Comparison of ENCODE assay signal across 30 mouse cellular contexts in the genomic region with DNA sequence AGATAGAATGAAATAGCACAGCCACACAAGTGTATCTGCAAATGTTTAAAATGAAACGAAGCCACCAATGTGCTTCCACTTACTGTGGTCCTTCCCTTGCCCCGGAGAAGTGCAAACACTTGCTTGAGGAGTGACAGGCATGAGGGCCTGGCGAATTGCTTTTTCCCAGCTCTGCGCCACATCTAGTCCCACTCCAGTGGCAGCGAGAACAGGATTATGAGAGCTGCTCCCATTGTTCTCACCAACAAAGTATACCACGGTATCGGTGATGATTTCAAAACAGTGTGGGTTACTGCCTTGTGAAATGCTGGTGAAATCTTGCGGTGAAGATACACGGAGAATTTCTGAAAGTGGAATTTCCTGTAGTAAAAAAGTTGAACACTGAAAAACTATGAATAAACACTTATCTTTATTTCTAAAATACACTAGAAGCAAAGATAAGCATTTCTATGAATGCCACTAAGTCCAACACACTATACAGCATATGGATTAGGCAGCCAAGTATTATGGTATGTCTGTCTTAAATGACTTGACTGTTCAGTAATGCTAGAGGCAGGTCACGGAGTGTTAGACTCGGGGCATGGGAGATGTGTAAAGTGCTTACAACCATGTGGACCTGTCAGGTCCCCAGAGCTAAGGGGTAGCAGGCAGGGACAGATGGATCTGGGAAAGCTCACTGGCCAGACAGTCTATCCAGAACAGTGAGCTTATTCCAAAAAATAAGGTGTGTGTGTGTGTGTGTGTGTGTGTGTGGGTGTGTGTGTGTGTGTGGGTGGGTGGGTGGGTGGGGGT. TPM values are rescaled to one million over a fixed set of nuclear protein-coding genes. Genes with fewer than 3 reads are reported as not detected.
DNase-seq lines count a peak whose midpoint lies in the region; ATAC-seq and TF ChIP-seq lines count a peak whose summit lies in the region.
"Had no signal": no experiment of that assay in that cellular context is flagged by ENCODE, and none has a peak within 500 bp of the region (broad histone marks: within the 10 kb centered on the region; RNA-seq: fewer than 3 reads in every experiment).

No protein-coding gene starts in this region.

- H3K27ac ChIP-seq in liver, postnatal 0 days (ENCODE audit: low read depth): no peak overlapping the region
- peak overlapping the region; percentile 47 for H3K27ac ChIP-seq in lung, embryonic 15.5 days
- no peak overlapping the region for H3K27ac ChIP-seq in hindbrain, embryonic 13.5 days
- H3K27ac ChIP-seq: embryonic facial prominence, embryonic 15.5 days; forebrain, embryonic 15.5 days; hindbrain, embryonic 14.5 days; layer of hippocampus, adult 2 months; liver, embryonic 13.5 days had no signal

- H3K4me2 ChIP-seq in liver, postnatal 0 days (ENCODE audit: low read depth, low read length): no peak overlapping the region
- no peak overlapping the region for H3K4me2 ChIP-seq in lung, embryonic 15.5 days
- H3K4me2 ChIP-seq in hindbrain, embryonic 13.5 days: no peak overlapping the region
- H3K4me2 ChIP-seq: embryonic facial prominence, embryonic 15.5 days; forebrain, embryonic 15.5 days; hindbrain, embryonic 14.5 days; liver, embryonic 13.5 days had no signal

- 76% methylated on average over 11 of the region's 11 CpGs for WGBS in liver, postnatal 0 days (ENCODE audit: insufficient replicate concordance)
- WGBS in lung, embryonic 15.5 days: 63% methylated on average over 11 of the region's 11 CpGs
- 95% methylated on average over 11 of the region's 11 CpGs for WGBS in hindbrain, embryonic 13.5 days

- no peaks in the 10 kb centered on the region for H3K27me3 ChIP-seq in liver, postnatal 0 days (ENCODE audit: insufficient read depth, low read length)
- H3K27me3 ChIP-seq in lung, embryonic 15.5 days: no peaks in the 10 kb centered on the region
- H3K27me3 ChIP-seq in hindbrain, embryonic 13.5 days: no peaks in the 10 kb centered on the region
- H3K27me3 ChIP-seq: CH12.LX; embryonic facial prominence, embryonic 15.5 days; forebrain, embryonic 15.5 days; liver, embryonic 13.5 days had no signal

- no peak for ATAC-seq in liver, postnatal 0 days
- peak; percentile 57; the same call in 1 of the 2 replicates for ATAC-seq in lung, embryonic 15.5 days (ENCODE audit: borderline replicate concordance, extremely low read depth, low FRiP score, low TSS enrichment)
- no peak for ATAC-seq in hindbrain, embryonic 13.5 days (ENCODE audit: low FRiP score)
- ATAC-seq: forebrain, embryonic 15.5 days; inflammation-experienced regulatory T-cells, adult 6 months; midbrain, embryonic 16.5 days had no signal

- H3K9ac ChIP-seq in liver, postnatal 0 days (replicated peaks): no peak overlapping the region
- no peak overlapping the region for H3K9ac ChIP-seq in lung, embryonic 15.5 days
- H3K9ac ChIP-seq in hindbrain, embryonic 13.5 days: no peak overlapping the region
- H3K9ac ChIP-seq: embryonic facial prominence, embryonic 15.5 days; forebrain, embryonic 15.5 days; hindbrain, embryonic 14.5 days; liver, embryonic 13.5 days had no signal

- H3K4me3 ChIP-seq in liver, postnatal 0 days (ENCODE audit: low read depth, low read length): no peak overlapping the region
- no peak overlapping the region for H3K4me3 ChIP-seq in lung, embryonic 15.5 days
- H3K4me3 ChIP-seq in hindbrain, embryonic 13.5 days: no peak overlapping the region
- H3K4me3 ChIP-seq: embryonic facial prominence, embryonic 15.5 days; forebrain, embryonic 15.5 days; layer of hippocampus, adult 2 months; liver, embryonic 13.5 days had no signal

- peak; percentile 27 for DNase-seq in liver, postnatal 0 days
- DNase-seq in liver: no peak
- DNase-seq in lung, postnatal 36 days: peak; percentile 59
- DNase-seq in thymus, postnatal 0 days (ENCODE audit: low spot score): no peak
- no peak for DNase-seq in adipocyte (ENCODE audit: low spot score)
- no peak for DNase-seq in gastrocnemius, adult 8-10 months (ENCODE audit: low spot score in 2 of 2)
- DNase-seq: adrenal gland, adult 8-10 months; B cell, adult 2 months; cerebellum, adult 9-10 months; gastrocnemius, postnatal 10 days; heart, adult 18-20 months; heart, postnatal 36 days; kidney, adult 2 months; kidney, postnatal 10 days; liver, embryonic 13.5 days; thymus, adult 18-20 months; thymus, postnatal 4 days had no signal

- no peaks in the 10 kb centered on the region for H3K9me3 ChIP-seq in liver, postnatal 0 days (ENCODE audit: low read length)
- H3K9me3 ChIP-seq in lung, embryonic 15.5 days: no peaks in the 10 kb centered on the region
- H3K9me3 ChIP-seq in hindbrain, embryonic 13.5 days: no peaks in the 10 kb centered on the region
- H3K9me3 ChIP-seq: embryonic facial prominence, embryonic 15.5 days; forebrain, embryonic 15.5 days; G1E; liver, embryonic 13.5 days had no signal

- no peaks in the 10 kb centered on the region for H3K4me1 ChIP-seq in liver, postnatal 0 days (ENCODE audit: insufficient read depth)
- 0 out of 2 replicates have a peak, but pooled peaks cover 3% of the 10 kb centered on the region for H3K4me1 ChIP-seq in lung, embryonic 15.5 days
- no peaks in the 10 kb centered on the region for H3K4me1 ChIP-seq in hindbrain, embryonic 13.5 days (replicated peaks)
- H3K4me1 ChIP-seq: embryonic facial prominence, embryonic 15.5 days; forebrain, embryonic 15.5 days; liver, embryonic 13.5 days had no signal

- peaks cover 30% of the 10 kb centered on the region for H3K36me3 ChIP-seq in liver, postnatal 0 days (replicated peaks; ENCODE audit: insufficient read depth, low read length)
- H3K36me3 ChIP-seq in lung, embryonic 15.5 days: peaks cover 41% of the 10 kb centered on the region
- peaks cover 31% of the 10 kb centered on the region for H3K36me3 ChIP-seq in hindbrain, embryonic 13.5 days
- H3K36me3 ChIP-seq: G1E had no signal

- no peak for TF ChIP-seq EP300 in liver, postnatal 0 days (IDR thresholded peaks at IDR 0.05; ENCODE audit: low read depth)

- no peak for TF ChIP-seq CTCF in liver, postnatal 0 days (IDR thresholded peaks at IDR 0.05; ENCODE audit: low read depth)

RNA-seq across cellular contexts. Expression of a gene that starts 29.4 kb away (rescaled TPM):
- 18.8 and 22.2 TPM in 2 replicates for polyA plus RNA-seq in liver, postnatal 0 days (2015; fragmentation: Nextera tagmentation; extraction: Ambion mirVana)
- 56.9 and 60.0 TPM in 2 replicates for polyA plus RNA-seq in lung, embryonic 15.5 days (2015; fragmentation: Nextera tagmentation; extraction: Ambion mirVana)
- polyA plus RNA-seq in thymus, postnatal 0 days (2015; fragmentation: Nextera tagmentation; extraction: Ambion mirVana): 45.1 and 55.0 TPM in 2 replicates
- 57.1 and 62.5 TPM in 2 replicates for polyA plus RNA-seq in hindbrain, embryonic 13.5 days (2015; fragmentation: Nextera tagmentation; extraction: Ambion mirVana)
- 10 to 100 TPM; 25.6 to 32.1 (median 28.7) TPM for total RNA-seq in gastrocnemius, adult 8-10 months (2022)

RNA-seq across cellular contexts. Expression of a gene that starts 29.4 kb away (rescaled TPM):
- polyA plus RNA-seq in liver, postnatal 0 days (2015; fragmentation: Nextera tagmentation; extraction: Ambion mirVana): 32.1 and 34.6 TPM in 2 replicates
- polyA plus RNA-seq in lung, embryonic 15.5 days (2015; fragmentation: Nextera tagmentation; extraction: Ambion mirVana): 46.4 and 47.3 TPM in 2 replicates
- polyA plus RNA-seq in thymus, postnatal 0 days (2015; fragmentation: Nextera tagmentation; extraction: Ambion mirVana): 86.9 and 103 TPM in 2 replicates
- 57.3 and 61.0 TPM in 2 replicates for polyA plus RNA-seq in hindbrain, embryonic 13.5 days (2015; fragmentation: Nextera tagmentation; extraction: Ambion mirVana)
- total RNA-seq in gastrocnemius, adult 8-10 months (2022): 10 to 100 TPM; 22.7 to 28.6 (median 24.2) TPM

RNA-seq across cellular contexts. Expression of a gene that starts 50.0 kb away (rescaled TPM):
- 57.0 and 59.5 TPM in 2 replicates for polyA plus RNA-seq in liver, postnatal 0 days (2015; fragmentation: Nextera tagmentation; extraction: Ambion mirVana)
- polyA plus RNA-seq in lung, embryonic 15.5 days (2015; fragmentation: Nextera tagmentation; extraction: Ambion mirVana): 82.6 and 89.4 TPM in 2 replicates
- 76.0 and 79.3 TPM in 2 replicates for polyA plus RNA-seq in thymus, postnatal 0 days (2015; fragmentation: Nextera tagmentation; extraction: Ambion mirVana)
- polyA plus RNA-seq in hindbrain, embryonic 13.5 days (2015; fragmentation: Nextera tagmentation; extraction: Ambion mirVana): 125 and 127 TPM in 2 replicates
- total RNA-seq in gastrocnemius, adult 8-10 months (2022): 10 to 100 TPM; 34.6 to 42.7 (median 37.3) TPM

RNA-seq across cellular contexts. Expression of a gene that starts 54.3 kb away (rescaled TPM):
- polyA plus RNA-seq in liver, postnatal 0 days (2015; fragmentation: Nextera tagmentation; extraction: Ambion mirVana): 14.6 and 17.0 TPM in 2 replicates
- polyA plus RNA-seq in lung, embryonic 15.5 days (2015; fragmentation: Nextera tagmentation; extraction: Ambion mirVana): 42.6 and 43.7 TPM in 2 replicates
- 25.0 and 26.6 TPM in 2 replicates for polyA plus RNA-seq in thymus, postnatal 0 days (2015; fragmentation: Nextera tagmentation; extraction: Ambion mirVana)
- 17.6 and 18.8 TPM in 2 replicates for polyA plus RNA-seq in hindbrain, embryonic 13.5 days (2015; fragmentation: Nextera tagmentation; extraction: Ambion mirVana)
- 10 to 100 TPM in 1 of 4 experiments, 1 to 10 TPM in 3; 7.8 to 11.2 (median 9.0) TPM for total RNA-seq in gastrocnemius, adult 8-10 months (2022)
- total RNA-seq: CH12.LX had no signal
- polyA plus RNA-seq: G1E had no signal

RNA-seq across cellular contexts. Expression of a gene that starts 59.5 kb away (rescaled TPM):
- polyA plus RNA-seq in liver, postnatal 0 days (2015; fragmentation: Nextera tagmentation; extraction: Ambion mirVana): 0.07 and 0.08 TPM in 2 replicates
- polyA plus RNA-seq in lung, embryonic 15.5 days (2015; fragmentation: Nextera tagmentation; extraction: Ambion mirVana): 0.08 and 0.14 TPM in 2 replicates
- polyA plus RNA-seq in thymus, postnatal 0 days (2015; fragmentation: Nextera tagmentation; extraction: Ambion mirVana): 0.08 and 0.17 TPM in 2 replicates
- polyA plus RNA-seq in hindbrain, embryonic 13.5 days (2015; fragmentation: Nextera tagmentation; extraction: Ambion mirVana): not detected in 2 replicates
- not detected for total RNA-seq in gastrocnemius, adult 8-10 months (2022)
- total RNA-seq: common myeloid progenitor, adult 5-6 weeks; gastrocnemius, postnatal 10 days; heart, adult 18-20 months; heart, postnatal 36 days; layer of hippocampus, adult 2 months; layer of hippocampus, postnatal 25 days had no signal
- polyA plus RNA-seq: forebrain, embryonic 15.5 days; G1E; kidney, adult 2 months; neural tube, embryonic 14.5 days had no signal

Comparison
In these comparisons a context has a peak if more than half of its experiments do, and no peak if none do; other contexts are left out.
1. DNase-seq: peak in liver, postnatal 0 days (single experiment) and lung, postnatal 36 days (single experiment); none in liver (single experiment), thymus, postnatal 0 days (single experiment), adipocyte (single experiment) and gastrocnemius, adult 8-10 months (0 of 2).